Comparison of ENCODE assay signal across 30 mouse cellular contexts in genomic region chr9:104382571-104383170, GRCm38 (mm10). TPM values are rescaled to one million over a fixed set of nuclear protein-coding genes. Genes with fewer than 3 reads are reported as not detected.
DNase-seq lines count a peak whose midpoint lies in the region; TF ChIP-seq lines count a peak whose summit lies in the region.
"Had no signal": no experiment of that assay in that cellular context is flagged by ENCODE, and none has a peak within 500 bp of the region (broad histone marks: within the 10 kb centered on the region; RNA-seq: fewer than 3 reads in every experiment).

No protein-coding gene starts in this region.

- no peak overlapping the region for H3K4me3 ChIP-seq in lung, adult 2 months (replicated peaks; ENCODE audit: extremely low read depth, low read depth, low read length)
- H3K4me3 ChIP-seq: embryonic facial prominence, embryonic 13.5 days; gastrocnemius, adult 2 months; hindbrain, embryonic 10.5 days; hindbrain, embryonic 15.5 days; kidney, embryonic 15.5 days; layer of hippocampus, adult 2 months; limb, embryonic 12.5 days; liver, embryonic 15.5 days; lung, embryonic 15.5 days; midbrain, embryonic 13.5 days; neural tube, embryonic 13.5 days; stomach, embryonic 15.5 days had no signal

- no peak for TF ChIP-seq CTCF in lung, adult 2 months (IDR thresholded peaks at IDR 0.05; ENCODE audit: insufficient read depth, low read length)

- WGBS in lung, adult 2 months = 62% methylated on average over 6 of the region's 6 CpGs

- TF ChIP-seq POLR2A in lung, adult 2 months (IDR thresholded peaks at IDR 0.05; ENCODE audit: borderline replicate concordance, extremely low read depth, low read depth, low read length) = no peak

- peak; percentile 36 for DNase-seq in heart, adult 11 months
- no peak for DNase-seq in heart, adult 9 months (ENCODE audit: low spot score in 2 of 2)
- peak; percentile 4 for DNase-seq in lung, postnatal 36 days
- DNase-seq in lung, adult 2 months = no peak
- DNase-seq in brain, adult 2 months (ENCODE audit: low read depth, low spot score) = peak; percentile 76
- peak; percentile 88 for DNase-seq in gonadal fat pad, adult 2 months (ENCODE audit: low read depth)
- DNase-seq in cerebellum, postnatal 10 days = no peak
- DNase-seq: adrenal gland, postnatal 10 days; cerebellum, adult 11 months; cerebellum, adult 9-10 months; embryo, embryonic 11 days; gastrocnemius, adult 2 months; gastrocnemius, postnatal 36 days; heart, postnatal 14 days; kidney, adult 11 months; kidney, postnatal 25 days; thymus, adult 18-20 months; thymus, postnatal 25 days had no signal

- H3K4me1 ChIP-seq in lung, adult 2 months (ENCODE audit: control insufficient read depth, insufficient read depth, low read length) = no peaks in the 10 kb centered on the region
- H3K4me1 ChIP-seq: embryonic facial prominence, embryonic 13.5 days; hindbrain, embryonic 10.5 days; hindbrain, embryonic 15.5 days; kidney, embryonic 15.5 days; limb, embryonic 12.5 days; liver, embryonic 15.5 days; lung, embryonic 15.5 days; midbrain, embryonic 13.5 days; neural tube, embryonic 13.5 days; stomach, embryonic 15.5 days had no signal

RNA-seq across cellular contexts. Expression of gene Acpp, which starts 45.1 kb away (rescaled TPM):
- 2.5 and 4.4 TPM in 2 replicates for polyA plus RNA-seq in lung, adult 2 months (2012; rRNA removed)
- 15.4 and 16.0 TPM in 2 replicates for polyA plus RNA-seq in gonadal fat pad, adult 2 months (2012; rRNA removed)
- polyA plus RNA-seq: Patski had no signal

Comparison
In these comparisons a context has a peak if more than half of its experiments do, and no peak if none do; other contexts are left out.
1. DNase-seq: peak in heart, adult 11 months (single experiment), lung, postnatal 36 days (single experiment), brain, adult 2 months (single experiment) and gonadal fat pad, adult 2 months (single experiment); none in heart, adult 9 months (0 of 2), lung, adult 2 months (single experiment) and cerebellum, postnatal 10 days (0 of 2).